Mouse (Mus musculus): ENCODE results near the gene Spint1. TPM values are rescaled to one million over a fixed set of nuclear protein-coding genes. Genes with fewer than 3 reads are reported as not detected.
A peak's percentile ranks its signal among the peaks of the same experiment; 100 is the strongest.

The Spint1 gene
- total RNA-seq (2021): 1 to 10 TPM; 1.7 to 2.4 TPM

DNA sequence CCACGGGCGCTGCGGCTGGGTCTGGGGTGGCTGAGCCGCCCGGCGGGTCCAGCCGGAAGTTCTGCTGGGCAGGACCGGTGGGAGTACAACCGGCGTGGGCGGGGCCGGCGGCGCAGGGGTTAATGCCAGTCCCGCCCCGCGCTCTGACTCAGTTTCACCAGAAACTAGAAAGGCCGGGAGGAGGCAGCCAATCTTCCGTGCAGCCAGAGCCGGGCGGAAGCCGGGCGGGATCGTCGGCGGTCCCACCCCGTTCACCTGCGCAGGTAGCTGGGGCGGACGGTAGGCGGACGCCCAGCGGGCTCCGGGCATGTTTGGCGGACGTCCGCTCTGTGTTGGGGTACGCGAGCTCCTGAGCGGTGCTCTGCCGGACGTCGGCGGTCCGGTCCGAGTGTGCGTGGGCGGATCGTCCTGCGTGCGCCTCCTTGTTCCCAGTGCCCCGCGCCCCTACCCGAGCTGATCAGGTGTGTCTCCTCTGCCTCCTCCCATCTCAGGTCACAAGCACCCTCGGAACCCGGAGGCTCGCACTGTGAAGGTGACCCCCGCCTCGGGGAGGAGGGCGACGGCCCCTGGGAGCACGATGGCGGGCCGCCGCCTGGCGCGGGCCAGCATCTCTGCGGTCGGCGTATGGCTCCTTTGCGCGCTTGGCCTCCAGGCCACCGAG is at the start of gene Spint1:
TSS of gene Spint1 (plus strand) at position 153 of the 661 bp plus-strand sequence.
- no peak for DNase-seq

DNA sequence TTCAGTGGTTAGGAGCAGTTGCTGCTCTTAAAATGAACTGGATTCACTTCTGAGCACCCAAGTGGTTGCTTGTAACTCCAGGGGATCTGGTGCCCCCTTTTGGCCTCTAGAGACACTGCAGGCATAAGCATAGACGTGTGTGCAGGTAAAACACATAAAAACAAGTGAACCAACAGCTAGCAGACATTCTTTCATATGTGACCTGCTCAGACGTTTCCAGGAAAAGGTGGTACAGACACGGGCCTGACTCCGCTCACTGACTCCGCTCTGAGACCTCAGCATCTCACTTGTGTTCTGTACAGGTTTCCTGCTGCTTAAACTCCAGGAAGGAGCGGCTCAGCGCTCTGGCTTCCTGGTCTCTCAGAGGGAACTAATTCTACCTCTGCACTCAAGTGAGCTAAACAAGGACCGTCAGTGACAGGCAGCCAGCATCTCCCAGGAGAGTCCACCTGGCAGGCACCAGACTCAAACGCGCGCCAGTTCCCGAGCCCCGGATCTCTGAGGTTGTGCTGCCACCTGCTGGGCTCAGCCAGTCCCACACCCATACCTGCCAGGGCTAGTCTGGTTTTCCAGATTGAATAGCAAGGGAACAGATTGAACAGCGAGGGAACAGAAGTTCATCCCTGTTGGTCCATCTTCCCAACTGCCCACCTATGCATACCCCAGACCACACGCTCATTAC is 48.0 kb upstream of the Spint1 start:
- DNase-seq: peak; percentile 80 to 81

DNA sequence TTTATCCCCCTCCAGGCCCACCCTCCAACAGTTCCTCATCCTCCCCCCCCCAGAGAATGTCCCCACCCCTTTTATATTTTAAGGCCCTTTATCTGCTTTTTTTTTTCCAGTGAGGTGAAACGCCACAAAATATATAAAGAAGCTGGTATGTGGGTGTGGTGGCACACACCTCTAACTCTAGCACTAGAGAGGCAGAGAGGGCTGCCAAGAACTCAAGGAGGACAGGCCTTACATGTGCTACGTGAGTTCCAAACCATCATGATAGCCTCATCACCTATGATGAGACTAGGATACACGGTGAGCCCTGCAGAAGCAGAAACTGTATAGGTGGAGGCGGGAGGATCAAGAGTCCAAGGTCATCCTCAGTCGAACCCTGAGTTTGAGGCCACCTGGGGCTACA is 46.2 kb upstream of the Spint1 start:
- no peak for DNase-seq

DNA sequence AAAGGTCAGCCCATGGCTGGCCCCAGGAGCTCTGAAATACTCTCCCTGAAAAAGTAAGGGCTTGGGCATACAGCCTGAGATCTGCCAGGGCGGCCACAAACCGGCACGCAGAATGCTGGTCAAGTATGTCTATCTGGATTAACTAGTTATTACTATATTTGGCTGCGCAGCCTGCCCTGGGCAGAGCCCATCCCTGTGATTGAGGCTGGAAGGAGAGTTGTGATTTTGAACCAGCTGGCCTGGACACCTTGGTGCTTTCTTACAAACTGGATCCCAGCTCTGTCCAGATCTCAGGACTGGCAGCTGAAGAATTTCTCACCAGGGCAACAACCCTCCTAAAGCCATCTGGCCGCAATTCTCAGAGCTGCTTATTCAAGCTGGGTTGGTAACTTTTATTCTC is 43.0 kb upstream of the Spint1 start:
- DNase-seq: no peak

DNA sequence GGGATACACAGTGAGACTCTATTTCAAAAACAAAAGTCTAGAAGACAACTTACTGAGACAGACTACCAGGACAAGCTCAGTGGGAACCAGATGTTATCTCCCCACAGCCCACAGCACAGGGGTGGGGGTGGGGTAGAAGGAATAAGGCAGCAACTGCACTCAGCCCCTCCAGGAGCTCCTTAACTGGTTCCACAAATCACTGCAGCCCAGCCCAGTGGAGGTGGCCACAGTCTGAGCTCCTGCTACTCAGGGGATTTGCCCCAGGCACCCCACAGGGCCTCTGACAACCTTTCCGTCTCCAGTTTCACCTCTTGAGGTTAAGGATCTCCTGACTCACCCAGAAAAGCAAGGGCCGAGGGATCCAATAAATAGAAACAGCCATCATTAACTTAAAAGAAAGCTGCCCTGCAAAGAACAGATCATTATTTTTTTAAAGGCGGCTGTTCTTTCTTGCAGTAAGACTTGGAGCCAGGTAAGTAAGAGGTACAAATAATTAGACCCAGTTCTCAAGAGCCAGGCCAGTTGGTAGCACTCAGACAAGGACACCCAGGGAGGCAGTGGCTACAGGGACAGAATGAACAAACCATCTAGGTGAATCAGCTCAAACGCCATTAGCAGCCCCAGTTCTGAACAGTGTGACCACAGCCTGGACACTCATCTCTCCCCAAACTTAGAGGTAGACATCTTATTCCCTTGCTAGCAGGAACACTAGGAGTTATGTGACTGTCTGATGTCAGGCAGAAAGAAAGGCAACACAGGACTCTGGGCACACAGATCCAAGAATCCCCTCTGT is 40.6 kb upstream of the Spint1 start:
- no peak for DNase-seq

DNA sequence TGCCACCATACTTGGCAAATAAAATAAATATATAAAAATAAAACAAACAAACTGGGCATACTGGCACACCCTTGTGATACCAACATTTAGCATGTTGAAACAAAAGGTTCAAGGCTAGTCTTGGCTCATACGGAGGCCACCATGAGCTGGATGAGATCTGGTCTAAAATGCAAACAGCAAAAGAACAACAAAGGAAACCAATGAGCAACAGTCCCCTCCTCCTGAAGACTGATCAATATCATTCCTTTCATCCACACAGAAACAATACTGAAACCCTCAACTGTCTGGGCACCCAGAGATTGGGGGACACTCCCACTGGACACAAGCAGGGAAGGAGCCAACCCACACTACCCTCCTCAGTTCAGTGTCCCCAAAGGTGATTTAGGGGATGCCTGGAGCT is 39.7 kb upstream of the Spint1 start:
- no peak for DNase-seq

DNA sequence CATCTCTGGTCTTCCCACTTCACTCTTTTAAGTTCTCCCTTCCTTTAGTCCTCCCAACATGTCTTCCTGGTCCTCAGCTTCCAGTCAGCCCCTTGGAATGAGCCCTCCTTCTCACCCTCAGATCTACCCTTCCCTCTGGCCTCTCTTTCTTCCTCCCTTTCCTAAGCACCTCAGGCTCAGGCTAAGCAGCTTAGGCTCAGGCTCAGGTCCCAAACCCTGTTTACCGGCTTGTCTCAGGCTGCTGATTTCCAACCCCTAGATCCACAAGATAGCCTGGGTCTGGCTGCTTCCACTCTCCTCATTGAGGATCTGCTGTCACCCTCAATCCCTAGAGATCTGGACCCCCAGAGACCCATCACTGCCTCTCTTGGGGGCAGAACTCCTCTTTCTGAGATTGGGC is 39.1 kb upstream of the Spint1 start:
- no peak for DNase-seq

DNA sequence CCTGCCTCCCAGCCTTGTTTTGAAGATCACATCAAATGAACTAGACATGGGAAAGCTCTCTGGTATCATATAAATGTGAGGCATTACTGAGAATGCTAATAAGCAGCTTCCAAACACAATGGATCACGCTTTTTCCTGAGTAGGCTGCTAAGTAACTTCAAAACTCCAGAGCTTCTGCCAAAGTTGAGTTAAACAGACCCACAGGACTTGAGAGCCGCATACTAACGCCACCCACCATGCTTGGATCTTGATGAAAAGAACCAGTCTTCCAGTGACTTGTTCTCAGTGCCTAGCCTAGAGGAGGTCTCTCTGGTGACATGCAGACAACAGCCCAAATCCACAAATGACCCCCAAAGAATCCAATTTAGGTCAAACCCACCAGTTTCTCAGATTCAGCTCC is 38.2 kb upstream of the Spint1 start:
- no peak for DNase-seq

DNA sequence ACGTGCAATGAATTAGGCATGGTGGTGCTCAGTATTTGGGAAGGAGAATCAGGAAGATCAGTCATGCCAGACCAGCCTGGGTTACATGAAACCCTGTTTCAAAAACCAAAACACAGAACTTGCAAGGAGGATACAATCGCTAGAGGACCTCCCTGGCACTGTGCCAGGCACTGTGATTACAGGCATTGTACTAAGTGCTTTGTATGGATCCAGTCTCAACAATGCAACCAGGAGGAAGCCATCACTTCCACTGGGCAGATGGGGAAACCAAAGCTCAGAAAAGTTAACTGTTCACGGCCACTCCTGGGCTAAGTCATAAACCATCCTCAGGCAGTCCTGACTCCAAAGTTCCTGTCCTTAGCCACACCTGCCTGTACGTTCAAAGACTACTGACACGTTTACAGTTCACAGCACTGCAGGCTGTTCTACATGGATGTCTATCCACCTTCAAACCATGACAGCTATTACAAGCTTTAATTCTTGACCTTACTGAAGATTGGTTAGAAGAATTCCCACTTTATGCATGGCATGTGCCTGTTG is 34.2 kb upstream of the Spint1 start:
- no peak for DNase-seq

DNA sequence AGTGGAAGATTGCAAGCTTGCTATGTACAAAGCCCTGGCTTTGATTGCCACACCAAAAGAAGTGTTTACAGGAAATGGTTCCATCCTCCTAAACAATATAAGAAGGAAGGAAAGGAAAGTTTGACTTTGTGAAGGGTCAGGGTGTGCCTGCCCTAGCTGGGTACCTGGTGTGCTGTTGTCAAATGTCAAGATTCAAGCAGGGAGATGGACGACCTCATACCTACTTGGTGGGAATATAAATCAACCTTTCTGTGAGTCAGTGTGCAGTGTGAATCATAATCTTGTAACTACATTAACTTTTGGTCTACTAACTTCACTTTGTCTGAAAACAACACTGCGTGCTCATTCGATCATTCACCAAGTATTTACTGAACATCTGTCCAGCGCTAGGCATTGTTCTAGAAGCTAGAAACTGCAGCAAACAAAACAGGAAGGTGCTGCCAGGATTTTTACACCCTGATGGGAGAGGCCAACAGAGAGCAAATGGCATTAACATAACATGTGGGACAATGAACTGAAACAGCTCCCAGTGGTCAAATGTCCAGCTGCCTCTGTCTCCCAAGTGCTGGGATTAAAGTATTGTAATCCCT is 33.2 kb upstream of the Spint1 start:
- DNase-seq: no peak

DNA sequence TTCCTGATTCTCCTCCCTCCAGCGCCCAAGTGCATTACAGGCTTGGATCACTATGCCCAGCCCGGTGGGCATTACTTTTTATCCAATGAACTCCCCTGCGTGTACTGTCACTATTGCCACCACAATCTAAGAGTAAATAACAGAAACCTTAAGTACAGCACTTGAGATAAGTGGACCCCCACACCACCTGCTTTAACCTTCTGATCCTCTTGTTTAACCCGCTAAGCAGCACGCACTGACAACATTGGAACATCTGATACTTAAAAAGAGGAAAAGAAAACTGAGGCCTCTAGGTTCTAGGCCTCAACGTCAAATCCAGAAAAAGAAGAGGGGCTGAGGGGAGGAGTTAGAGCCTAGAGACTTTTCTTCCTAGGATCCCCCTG is 29.2 kb upstream of the Spint1 start:
- no peak for DNase-seq

DNA sequence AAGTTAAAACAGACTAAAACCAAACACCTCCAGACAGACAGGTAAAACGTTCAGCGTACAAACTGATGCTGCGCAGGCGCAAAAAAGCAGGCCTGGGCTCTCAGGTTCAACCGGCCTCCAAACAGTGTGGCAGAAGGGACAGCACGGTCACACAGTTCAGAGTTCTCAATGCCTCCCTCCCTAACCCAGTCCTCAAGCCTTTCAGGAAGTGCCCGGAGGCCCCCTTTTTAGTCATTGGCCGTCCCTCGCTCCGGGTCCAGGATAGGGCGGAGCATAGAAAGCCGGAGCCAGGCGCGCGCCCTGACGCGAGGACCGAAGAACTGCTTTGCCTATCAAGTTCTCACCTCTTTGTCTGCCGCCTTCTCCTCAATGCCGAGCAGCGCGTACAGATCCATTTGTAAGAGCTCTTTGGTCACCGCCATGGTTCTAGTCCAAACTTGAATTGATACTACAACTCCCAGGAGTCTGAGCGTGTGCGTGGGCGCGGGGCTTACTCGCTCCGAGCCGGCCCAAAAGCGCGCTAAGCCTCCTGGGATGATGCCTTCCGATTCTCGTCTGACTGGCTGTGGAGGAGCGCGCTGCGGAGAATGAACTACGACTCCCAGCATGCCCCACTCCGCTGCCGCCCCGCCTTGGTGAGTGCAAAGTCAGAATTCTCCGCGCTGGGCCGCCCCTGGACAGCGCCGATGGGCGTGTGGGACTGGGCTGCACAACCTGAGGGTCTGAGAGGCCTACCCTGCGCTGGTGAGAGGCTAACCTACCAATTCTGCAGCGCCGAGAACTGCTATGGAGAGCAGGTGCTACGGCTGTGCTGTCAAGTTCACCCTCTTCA is 28.6 kb upstream of the Spint1 start, which contains the start of the genes Zfyve19 and Dnajc17:
TSS of gene Zfyve19 (plus strand) at position 274 of the 832 bp plus-strand sequence.
TSS of gene Dnajc17 (minus strand) at position 452 of the 832 bp plus-strand sequence.
- peak; percentile 96 to 97 for DNase-seq

DNA sequence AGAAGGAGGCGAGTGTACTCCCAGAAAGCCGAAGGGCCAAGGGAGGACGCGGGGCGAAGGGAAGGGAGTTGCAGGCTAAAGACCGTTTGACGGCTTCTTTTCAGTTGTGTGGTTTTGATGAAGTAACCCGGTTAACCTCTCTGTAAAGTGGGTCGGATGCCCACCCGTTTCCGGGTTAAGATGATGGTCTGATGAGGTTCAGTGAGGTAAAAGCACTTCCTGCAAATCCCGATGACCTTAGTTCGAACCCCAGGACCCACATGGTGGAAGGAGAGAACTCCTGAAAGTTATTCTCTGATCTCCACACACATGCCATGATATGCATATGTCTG is 28.0 kb upstream of the Spint1 start:
- no peak for DNase-seq

DNA sequence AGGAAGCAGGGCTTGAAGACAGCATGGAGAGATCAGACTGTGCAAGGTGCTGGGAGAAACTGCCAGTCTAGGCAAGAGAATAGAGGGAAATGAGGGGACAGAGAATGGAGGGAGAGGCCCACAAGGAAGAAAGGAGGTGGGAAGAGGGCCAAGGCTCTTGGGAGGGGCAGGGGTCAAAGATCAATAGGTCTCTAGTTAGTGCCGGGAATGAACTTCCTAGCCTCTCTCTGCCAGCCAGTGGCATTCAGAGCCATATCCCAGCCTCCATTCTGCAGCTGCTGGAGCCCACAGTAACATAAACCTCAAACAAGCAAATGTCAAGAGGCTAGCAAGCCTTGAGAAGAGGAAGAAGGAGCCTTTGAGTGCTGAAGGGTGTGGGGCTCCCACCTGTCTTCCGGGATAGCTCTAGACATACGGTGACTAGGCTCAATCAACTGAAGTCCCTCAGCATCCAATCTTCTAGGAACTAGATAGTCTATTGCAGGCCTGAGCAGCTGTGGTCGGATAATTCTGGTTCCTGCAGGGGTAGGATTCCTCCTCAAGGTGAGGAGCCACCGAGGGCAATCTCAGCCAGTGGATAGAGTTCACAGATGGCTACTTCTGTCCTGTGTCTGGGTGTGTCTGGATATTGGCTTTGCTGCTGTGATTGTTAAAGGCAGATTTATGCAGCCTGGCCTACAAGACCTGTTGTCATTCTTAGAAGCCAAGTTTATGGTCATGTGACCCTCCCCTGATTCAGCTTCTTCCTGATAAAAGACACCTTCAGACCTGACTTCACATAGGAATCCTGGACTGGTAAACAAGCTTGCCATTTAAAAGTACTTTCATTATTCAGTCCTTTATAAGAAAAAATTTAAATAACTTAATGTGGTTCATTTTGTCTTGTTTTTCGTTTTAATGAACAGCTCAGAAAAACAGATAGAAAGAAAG is 7.1 kb upstream of the Spint1 start, which contains the start of gene Ppp1r14d:
TSS of gene Ppp1r14d (minus strand) at position 132 of the 930 bp plus-strand sequence.
- DNase-seq: no peak

DNA sequence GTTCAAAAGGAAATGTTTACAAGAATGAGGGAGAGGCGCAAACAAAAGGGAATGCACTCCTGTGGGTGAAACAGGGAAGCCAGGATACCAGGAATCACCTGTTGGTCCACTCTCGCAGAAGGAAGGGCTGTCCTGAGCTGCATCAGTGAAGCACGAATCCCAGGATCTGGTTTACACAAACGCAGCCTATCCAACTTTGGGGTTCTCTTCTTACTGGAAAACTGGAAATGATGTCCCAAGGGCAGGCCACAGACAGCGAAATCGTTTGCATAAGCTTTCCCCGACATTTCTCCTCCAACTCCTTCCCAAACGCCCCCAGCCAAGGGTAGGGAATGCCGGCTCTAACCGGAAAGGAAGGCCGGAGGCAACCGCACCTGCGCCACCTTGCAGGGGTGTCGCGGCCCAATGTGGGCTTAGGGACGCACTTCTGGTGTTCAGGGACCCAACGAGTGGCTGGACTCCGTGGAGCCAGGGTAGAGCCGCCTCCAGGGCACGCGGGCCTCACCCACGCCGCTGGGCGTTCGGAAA is 416 bp upstream of the Spint1 start:
- no peak for DNase-seq

DNA sequence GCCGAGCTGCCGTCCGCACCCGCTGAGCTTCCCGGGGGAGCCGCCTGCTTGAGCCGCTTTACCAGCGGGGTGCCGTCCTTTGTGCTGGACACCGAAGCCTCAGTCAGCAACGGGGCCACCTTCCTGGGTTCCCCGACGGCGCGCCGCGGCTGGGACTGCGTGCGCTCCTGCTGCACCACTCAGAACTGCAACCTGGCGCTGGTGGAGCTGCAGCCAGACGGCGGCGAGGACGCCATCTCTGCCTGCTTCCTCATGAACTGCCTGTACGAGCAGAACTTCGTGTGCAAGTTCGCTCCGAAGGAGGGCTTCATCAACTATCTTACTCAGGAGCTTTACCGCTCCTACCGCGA is 684 bp downstream of the Spint1 start:
- DNase-seq: no peak

DNA sequence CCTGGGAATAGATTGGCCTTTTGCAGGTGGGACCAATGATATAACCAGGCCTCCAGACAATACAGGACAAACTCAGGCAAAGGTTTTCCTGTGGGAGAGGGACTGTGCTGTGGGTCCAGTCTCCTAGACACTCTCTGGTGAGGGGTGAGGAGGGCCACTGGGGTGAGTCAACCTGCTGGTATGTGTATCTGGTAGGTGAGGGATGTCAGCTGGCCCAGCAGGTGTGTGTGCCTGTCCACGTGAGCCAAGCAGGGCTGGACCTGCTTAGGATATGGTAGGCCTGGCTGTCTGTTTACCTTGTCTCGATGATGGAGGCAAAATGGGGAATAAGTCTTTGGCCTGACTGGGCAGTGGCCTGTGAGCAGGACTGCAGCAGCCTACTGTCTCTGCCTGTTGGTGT is 1.5 kb downstream of the Spint1 start:
- no peak for DNase-seq

DNA sequence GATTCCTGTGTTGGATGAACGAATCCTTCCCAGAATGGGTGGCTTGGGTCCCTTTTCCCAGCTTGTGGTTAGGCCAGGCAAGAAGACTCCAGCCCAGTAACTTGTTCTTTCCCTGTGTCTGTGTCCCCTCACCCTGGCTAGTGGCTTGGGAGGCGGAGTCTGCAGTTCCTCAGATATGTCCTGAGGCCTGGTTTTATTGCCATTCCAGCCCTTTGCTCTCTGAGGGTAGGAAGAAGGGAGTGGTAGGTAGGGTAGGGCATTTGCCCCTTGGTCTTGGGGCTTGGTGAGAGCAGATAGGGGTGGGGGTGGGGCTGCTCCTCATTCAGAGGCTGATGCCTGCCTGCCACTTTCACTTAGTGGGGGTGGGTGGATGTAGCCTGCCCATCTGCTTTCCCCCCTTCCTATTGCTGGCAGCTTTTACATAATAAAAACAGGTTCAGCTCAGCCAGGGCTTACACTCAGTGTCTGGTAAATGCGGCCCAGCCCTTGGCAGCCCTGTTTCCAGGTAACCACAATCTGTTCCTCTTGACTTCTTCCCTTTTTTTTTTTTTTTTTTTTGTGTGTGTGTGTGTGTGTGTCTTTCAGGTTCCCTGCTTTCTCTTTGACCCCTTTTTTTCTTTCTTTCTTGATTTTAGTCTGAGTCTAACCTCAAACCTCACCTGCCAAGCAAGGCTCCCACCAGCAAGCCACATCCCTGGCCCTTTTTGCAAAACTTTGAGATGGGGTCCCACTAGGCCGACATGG is 3.1 kb downstream of the Spint1 start:
- no peak for DNase-seq

DNA sequence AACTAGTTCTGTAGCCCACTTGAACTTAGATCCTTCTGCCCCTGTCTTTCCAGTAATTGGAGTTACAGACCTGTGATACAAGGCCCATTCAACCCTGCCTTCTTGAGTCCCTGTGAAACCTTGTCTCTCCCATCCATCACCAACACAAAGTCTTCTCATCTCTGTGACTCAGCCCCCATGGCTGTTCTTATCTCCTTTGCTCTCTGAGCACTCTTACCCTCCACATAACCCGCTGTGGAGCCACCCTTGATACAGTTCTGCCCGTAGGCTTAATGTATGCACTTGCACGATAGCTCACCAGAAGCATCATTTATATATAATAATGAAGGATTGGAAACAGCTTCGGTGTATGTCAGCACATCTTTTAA is 3.6 kb downstream of the Spint1 start:
- DNase-seq: no peak

DNA sequence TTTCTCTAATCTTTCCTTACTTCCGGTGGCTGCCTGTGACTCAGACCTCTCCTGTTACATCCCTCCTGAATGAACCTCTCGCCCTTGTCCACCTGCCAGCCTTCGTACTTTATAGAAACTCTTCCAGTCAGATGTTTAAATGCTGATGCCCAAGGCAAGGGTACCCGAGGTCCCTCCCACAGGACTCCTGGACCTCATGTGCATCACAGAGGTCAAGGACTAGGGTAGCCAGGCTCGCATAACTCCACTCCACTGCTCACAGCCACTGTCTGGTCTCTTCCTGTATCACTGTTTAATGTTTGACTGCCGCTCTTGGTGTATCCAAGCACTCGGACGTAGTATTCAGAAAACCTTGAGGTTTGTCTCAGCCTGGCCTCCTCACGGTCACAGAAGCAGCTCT is 5.4 kb downstream of the Spint1 start:
- no peak for DNase-seq
